Mouse (Mus musculus) neural tube, embryonic 10.5 days (tissue): ENCODE measurements at regions not wholly inside any gene's neighbourhood (a gene's known extent, or its start where the extent isn't known, plus 50 kb on each side); places are given as distances from the start of the nearest gene placed in this dataset.
"Not testable (repeated sequence)": the region's sequence is repeated elsewhere in the genome, so short reads cannot be mapped to it uniquely, and the experiment has no call there.

ENCODE experiments used
- DNase-seq: peaks from one replicate; pipeline ENCODE4 v3.0.0-alpha.2; 2017; ENCODE audit warnings: low spot score; ENCODE audit errors: extremely low spot score

DNA sequence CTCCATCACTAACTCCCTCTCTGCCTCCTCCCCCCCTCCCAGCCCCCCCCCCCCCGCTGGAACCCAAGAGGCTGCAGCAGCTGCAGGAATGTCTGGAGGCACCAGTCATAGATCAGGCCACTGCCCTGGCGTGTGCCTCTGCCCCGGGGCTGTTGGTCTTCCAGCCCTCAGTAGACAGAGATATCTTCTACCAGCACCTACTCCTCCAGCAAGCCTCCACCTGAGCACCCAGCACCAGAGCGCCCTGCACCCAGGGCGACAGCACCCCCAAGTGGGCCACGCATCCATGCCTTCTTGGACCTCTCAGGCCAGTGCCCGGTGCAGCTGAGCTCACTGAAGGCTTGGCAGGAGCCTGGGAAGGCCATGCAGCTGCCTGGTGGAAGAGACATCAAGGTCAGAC, 936.5 kb downstream of the Diaph3 start:
- no peak for DNase-seq

GRCm38 (mm10) chr14:86197864-86198263, 943.2 kb downstream of the Diaph3 start:
- no peak for DNase-seq

GRCm38 (mm10) chr14:86184663-86185381, 956.2 kb downstream of the Diaph3 start:
- DNase-seq, result no peak

DNA sequence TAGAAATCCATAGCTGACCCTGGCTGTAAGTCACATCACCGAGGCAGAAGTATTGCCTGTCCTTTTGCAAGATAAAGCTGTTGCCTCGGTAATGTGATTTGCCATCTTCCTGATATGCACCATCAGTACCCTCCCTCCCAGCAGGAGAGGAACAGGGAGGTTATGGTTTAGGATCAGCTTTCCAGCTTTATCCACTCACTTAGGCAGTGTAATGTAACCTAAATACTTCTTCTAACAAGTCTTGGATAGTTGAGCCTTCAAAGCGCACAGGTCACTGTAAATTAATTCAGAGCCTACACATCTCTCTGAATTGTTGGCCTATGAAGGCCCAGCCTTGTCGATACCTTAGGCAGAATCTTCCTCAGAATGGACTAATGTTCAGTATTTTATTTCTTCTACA, 962.5 kb downstream of the Diaph3 start:
- DNase-seq, result no peak

- DNase-seq, result no peak
Observed at GRCm38 (mm10) chr14:86171118-86171517, 969.9 kb downstream of the Diaph3 start.

DNA sequence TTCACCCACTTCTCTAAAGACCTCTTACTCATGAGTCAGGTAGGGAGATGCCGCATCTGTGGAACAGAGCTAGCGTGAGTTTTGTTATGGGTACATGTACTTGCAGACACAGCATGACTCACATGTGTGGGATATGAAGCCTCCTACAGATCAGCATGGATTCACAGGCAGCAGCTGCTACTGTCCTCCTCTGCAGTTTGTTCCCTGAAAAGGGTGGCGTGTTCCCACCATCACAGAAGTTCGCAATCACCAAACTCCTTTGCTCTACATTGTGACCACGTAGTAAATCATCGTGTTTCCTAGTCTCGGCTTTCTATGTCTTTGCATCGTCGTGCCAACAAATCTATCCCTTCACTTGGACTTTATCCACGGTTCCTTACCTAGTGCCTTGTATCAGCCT, 981.9 kb downstream of the Diaph3 start:
- DNase-seq, result no peak

DNA sequence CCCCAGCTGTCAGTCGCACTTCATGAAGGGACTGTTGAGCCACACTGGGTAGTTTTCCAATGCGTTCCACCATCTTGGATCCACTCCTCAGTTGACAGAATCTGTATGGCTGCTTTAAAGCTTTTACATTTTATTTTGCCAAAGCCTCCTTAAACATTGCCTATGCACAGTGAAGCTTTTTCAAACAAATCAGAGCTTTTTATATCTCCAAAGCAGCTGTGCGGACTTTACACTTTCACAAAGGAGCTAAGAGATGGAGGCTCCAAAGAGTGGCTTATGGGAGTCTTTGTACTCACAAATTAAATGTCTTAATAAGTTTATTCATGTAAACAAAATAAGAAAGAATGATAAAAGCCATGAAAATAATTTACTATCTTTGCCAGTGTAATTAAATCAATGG, 986.3 kb downstream of the Diaph3 start:
- no peak for DNase-seq

GRCm38 (mm10) chr14:86151276-86151675, 989.8 kb downstream of the Diaph3 start:
- DNase-seq, result no peak

DNA sequence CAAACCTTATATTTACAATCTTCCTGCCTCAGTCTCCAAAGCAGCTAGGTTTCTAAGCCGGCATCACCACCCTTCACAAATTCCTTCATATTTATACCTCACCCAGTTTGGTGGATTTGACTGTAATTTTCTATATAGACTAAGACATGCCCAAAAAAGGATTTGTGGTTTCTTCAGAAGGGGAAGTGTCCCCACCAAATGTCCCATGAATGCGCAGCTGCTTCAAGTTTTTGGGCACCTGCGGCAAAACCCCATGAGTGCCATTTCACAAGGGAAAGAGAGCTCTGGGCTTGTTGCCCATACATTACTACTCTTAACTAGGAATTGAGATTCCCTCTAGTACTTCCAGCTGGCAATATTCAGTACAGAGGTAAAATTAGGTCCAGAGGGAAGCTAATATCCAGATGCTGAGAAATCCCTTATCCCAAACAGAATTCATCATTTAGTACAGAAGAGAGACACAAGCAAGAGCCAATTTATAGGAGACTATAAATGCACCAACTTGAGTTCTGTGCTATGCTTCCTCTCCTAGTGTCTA, 990.6 kb downstream of the Diaph3 start:
- no peak for DNase-seq

DNA sequence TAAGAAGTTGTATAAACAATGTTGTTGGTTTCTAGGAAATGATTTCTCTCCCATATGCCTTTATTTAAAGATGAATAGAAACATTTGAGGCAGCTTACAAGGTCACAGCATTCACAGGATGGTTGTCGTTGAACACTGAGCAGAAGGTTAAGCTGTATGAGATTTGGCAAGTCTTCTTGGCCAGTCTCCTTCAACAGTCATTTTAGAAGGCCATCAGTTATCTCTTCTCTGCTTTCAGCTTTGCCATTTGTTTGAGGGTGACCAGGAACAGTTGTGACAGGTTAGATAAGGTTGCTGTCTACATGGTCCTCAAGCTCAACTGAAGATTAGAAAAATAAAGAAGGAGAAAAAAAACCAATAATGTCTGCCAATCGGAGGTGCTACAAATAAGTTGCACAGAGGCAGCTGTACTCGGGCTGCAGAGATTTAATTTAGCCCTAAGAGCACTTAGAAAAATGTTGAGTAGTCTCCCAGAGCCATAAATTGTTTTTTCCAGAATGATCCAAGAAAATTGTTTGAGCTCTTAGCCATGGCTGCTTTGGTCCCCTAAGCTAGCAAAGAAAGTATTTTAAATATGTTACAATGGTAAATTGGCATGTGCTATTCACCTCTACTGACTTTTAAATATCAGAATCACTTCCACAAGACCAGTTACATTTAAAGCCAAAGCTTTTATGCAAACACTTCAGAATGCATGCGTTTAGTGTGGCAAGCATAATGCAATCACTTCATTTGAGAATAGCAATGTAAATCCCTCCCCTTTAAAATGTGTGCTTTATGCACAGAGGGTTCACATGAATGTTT, 1025.6 kb downstream of the Diaph3 start:
- DNase-seq, result no peak

GRCm38 (mm10) chr14:86101497-86101896, 1039.5 kb downstream of the Diaph3 start:
- DNase-seq, result no peak

GRCm38 (mm10) chr14:86070313-86071100, 1070.5 kb downstream of the Diaph3 start:
- DNase-seq, result no peak

DNA sequence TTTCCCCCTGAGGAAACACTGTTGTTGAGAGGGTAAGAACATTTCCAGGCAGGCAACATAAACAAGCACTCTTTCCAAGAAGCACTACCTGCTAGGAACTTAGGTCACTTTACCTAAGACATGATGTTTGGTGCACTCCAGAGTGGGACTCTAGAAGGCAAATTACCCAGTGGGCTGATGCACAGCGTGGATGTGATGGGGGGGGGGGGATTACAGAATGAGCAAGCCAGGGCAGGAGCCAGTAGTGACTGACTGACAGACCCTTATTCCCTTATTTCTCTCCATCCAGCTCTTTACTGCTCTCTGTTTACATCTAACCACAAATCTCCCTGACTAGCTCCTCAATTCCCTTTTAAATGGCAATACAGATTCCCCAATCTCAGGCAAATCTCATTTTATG, 1071.7 kb downstream of the Diaph3 start:
- DNase-seq, result no peak

DNA sequence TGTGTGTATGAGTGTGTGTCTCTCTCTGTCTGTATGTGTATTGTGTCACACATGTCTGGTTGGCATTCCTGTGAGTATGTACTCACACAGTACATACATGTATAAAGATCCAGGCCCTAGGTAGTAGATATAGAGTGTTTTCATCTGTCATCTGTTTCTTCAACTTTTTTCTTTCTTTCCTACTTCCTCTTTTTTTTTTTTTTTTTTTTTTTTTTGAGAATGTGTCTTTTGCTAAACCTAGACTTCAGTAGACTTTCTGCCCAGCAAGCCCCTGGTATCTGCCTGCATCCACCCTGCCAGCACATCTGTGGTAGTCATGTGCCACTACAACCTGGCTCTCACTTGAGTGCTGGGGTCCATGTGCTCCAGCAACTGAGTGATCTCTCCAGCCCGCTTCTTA, 1073.3 kb downstream of the Diaph3 start:
- no peak for DNase-seq

DNA sequence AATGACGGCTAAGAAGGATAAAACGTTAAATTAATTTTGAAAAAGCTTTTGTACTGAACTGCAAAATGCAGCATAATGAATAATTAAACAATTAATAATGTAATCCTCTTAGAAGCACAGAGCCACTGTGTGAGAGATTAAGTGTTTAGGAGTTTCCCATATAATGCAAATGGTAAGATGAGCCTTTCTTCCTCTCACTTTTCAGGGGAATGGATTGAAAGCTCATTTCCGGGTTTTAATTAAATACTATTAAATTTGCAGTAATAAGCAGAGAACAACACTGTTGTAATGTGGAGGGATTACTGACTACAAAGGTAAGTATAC, 1077.5 kb downstream of the Diaph3 start:
- no peak for DNase-seq

GRCm38 (mm10) chr14:86062885-86063619, 1078.0 kb downstream of the Diaph3 start:
- DNase-seq, result no peak

DNA sequence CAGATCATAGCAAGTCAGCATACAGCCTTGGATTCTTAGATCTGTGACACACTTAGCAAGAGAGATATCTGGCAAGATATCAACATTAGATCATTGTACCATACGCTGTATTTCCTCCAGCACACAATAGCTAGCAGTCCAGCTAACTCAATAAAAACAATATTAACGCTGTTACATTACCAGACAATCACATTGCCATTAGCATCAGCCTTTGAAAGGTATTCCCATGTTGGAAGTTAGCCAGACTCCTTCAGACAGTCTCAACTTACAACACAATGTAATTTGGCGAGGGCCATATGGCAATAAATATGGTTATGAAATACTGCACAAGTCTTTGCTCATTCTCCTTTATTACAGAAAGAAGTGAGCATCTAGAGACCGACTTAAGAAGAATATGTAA, 1084.0 kb downstream of the Diaph3 start:
- DNase-seq, result no peak

- DNase-seq, result no peak
Observed at GRCm38 (mm10) chr14:86054668-86055067, 1086.4 kb downstream of the Diaph3 start.

GRCm38 (mm10) chr14:86029401-86029800, 1111.6 kb downstream of the Diaph3 start:
- no peak for DNase-seq

DNA sequence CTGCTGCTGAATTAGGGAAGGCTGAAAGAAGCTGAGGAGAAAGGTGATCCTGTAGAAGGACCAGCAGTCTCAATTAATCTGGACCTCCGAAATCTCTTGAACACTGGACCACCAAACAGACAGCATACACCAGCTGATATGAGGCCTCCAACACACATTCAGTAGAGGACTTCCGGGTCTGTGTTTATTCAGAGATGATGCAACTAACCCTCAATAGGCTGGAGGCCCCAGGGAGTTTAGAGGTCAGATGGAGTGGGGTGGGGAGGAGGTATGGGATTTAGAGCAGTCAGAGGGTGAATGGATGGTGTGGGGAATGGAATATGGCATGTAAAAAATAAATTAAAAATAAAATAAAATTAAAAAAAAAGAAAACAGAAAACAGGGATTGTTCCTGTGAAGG, 1123.4 kb downstream of the Diaph3 start:
- not testable (repeated sequence) for DNase-seq
